Mouse (Mus musculus) hindbrain, postnatal 0 days (tissue): ENCODE measurements around the gene Mark3. TPM values are rescaled to one million over a fixed set of nuclear protein-coding genes. Genes with fewer than 3 reads are reported as not detected.
A peak's percentile ranks its signal among the peaks of the same experiment; 100 is the strongest.

Experiments
- ATAC-seq: fragments of 200-750 bp; cut with Nextera tagmentation; 2 replicates; pipeline ENCODE4 v1.8.0; 2017; ENCODE audit warnings: mild to moderate bottlenecking, moderate TSS enrichment, moderate library complexity
- DNase-seq: peaks from one replicate; pipeline ENCODE4 v3.0.0-alpha.2; 2015; ENCODE audit warnings: low spot score
- H3K27ac ChIP-seq: fragments of 300-500 bp; sonication (generic); 2 replicates; pipeline ENCODE4 v1.5.1; 2014; ENCODE audit warnings: mild to moderate bottlenecking
- H3K27me3 ChIP-seq: fragments of 300-500 bp; sonication (generic); 2 replicates; pipeline ENCODE4 v1.6.1; 2014; ENCODE audit warnings: low read length, mixed read lengths; ENCODE audit not compliant: insufficient read depth
- H3K36me3 ChIP-seq: fragments of 300-500 bp; sonication (generic); 2 replicates; pipeline ENCODE4 v1.6.1; 2014; ENCODE audit warnings: low read length, mixed read lengths; ENCODE audit not compliant: insufficient read depth
- H3K4me1 ChIP-seq: fragments of 300-500 bp; sonication (generic); 2 replicates; pipeline ENCODE4 v1.6.1; 2014; ENCODE audit warnings: antibody characterized with exemption, low read length, mixed read lengths; ENCODE audit not compliant: insufficient read depth
- H3K4me2 ChIP-seq: fragments of 300-500 bp; sonication (generic); 2 replicates; pipeline ENCODE4 v1.6.1; 2014; ENCODE audit warnings: low read depth, mild to moderate bottlenecking, low read length, moderate library complexity, mixed read lengths
- H3K4me3 ChIP-seq: fragments of 300-500 bp; sonication (generic); 2 replicates; pipeline ENCODE4 v1.5.1; 2014; ENCODE audit warnings: low read length
- H3K9ac ChIP-seq: fragments of 300-500 bp; sonication (generic); replicated peaks from 2 replicates; pipeline ENCODE4 v1.6.1; 2014; ENCODE audit warnings: mild to moderate bottlenecking, low read length, moderate library complexity, mixed read lengths
- H3K9me3 ChIP-seq: fragments of 300-500 bp; sonication (generic); 2 replicates; pipeline ENCODE4 v1.6.1; 2016; ENCODE audit warnings: low read length, mixed read lengths
- CTCF ChIP-seq: IDR thresholded peaks from 2 replicates; pipeline ENCODE4 v1.5.1; 2016; ENCODE audit warnings: antibody characterized with exemption, control low read depth, low read depth
- WGBS: fragments of 180-500 bp; shearing (Covaris S2); extraction: QIAGEN DNeasy Blood & Tissue Kit; methylation state at CpG from one replicate; pipeline ENCODE4 v1.1.7; 2014; 5-methylcytosine and 5-hydroxymethylcytosine counted together
- polyA plus RNA-seq: library from polyadenylated mRNA; unstranded; fragments of >200 nt; fragmentation: Nextera tagmentation; extraction: Ambion mirVana; gene quantifications from 2 replicates; pipeline ENCODE4 v1.2.1, GENCODE M21; 2015
- total RNA-seq: library from RNA; depleted of rRNA; stranded (reverse); fragments of >200 nt; gene quantifications from 2 replicates; pipeline ENCODE4 v1.2.3, GENCODE M21; 2014

Mark3 gene
- total and polyA plus RNA-seq, 2 experiments from 2014 or later: 41.0 to 116 TPM

DNA sequence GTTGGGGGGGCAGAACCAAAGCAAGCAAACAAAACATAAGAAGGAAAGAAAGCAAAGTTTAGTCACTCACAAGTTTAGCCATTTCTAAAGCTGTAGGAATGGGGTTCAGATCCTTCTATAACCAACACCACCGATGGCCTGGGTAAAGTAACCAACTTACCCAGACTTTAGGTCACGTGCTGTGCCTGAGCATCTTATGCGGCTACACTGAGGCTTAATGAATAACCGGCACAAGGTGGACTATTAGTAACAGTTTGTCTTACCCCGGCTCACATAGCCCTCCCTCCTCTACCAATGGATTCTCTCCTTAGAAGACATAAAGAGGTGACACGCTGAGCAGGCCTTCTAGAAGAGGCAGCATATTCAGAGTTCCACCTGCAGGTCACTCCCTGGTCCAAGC lies 1.0 kb upstream of the Mark3 start:
- H3K4me2 ChIP-seq: peak overlapping the region; percentile 84
- H3K27ac ChIP-seq: peak overlapping the region; percentile 99
- H3K9me3 ChIP-seq: no peaks in the 10 kb centered on the region
- H3K36me3 ChIP-seq: no peaks in the 10 kb centered on the region
- no peak for ATAC-seq
- H3K4me1 ChIP-seq: peaks cover 20% of the 10 kb centered on the region
- TF ChIP-seq CTCF: no peak
- no peak for DNase-seq
- H3K9ac ChIP-seq: peak overlapping the region; percentile 100
- no peaks in the 10 kb centered on the region for H3K27me3 ChIP-seq
- H3K4me3 ChIP-seq: peak overlapping the region; percentile 100
- 29% methylated on average over 6 of the region's 6 CpGs for WGBS

DNA sequence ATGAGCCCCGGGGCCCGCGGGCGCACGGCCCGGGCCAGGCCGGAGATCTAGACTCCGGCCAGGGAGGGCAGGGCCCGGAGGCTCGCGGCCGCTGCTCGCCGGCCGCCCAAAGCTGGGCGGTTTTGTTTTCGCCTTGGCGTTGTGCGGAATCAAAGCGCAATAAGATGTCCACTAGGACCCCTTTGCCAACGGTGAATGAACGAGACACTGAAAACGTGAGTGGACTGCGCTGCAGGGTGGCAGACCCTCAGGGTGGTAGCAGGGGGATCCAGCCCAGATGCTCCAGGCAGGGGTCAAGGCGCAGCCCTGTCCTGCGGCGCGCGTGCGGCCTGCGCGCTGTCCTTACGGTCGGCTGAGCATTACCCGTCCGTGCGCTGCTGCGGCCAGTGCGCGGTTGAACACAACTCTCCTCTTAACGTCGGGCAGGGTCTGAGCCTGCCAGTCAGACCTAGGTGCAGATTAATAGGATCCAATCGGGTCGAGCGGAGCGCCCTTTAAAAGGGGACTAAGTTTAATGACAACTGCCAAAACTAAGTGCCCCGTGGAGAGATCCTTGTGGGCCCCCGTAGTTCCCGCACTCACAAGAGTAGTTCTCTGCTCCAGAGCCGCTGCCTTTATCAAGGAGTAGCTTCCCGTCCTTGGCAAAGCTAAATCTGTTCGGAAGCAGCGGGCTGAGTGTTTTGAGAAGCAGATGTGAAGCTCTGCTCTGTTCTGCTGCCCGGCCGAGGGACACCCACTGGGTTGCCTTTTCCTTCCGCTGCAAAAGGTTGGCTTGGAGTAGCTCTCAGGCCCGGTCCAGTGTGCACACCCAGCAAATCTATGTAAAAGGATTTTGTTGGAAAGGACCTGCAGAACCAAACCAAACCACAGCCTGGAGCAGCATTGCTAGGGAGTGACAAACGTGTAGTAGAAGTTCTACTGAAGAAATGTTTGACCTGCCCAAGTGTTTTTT lies 840 bp downstream of the Mark3 start:
- Histone ChIP-seq H3K9me3 (no peaks in the 10 kb centered on the region), H3K36me3 (no peaks in the 10 kb centered on the region), H3K27ac (peak overlapping the region; percentile 99), H3K4me1 (peaks cover 20% of the 10 kb centered on the region), H3K27me3 (no peaks in the 10 kb centered on the region), H3K9ac (peak overlapping the region; percentile 100), H3K4me3 (peak overlapping the region; percentile 100), H3K4me2 (peak overlapping the region; percentile 84)
- peak; percentile 41 for ATAC-seq
- TF ChIP-seq CTCF: no peak
- DNase-seq: peak; percentile 62
- WGBS: under 1% methylated on average over 56 of the region's 58 CpGs

DNA sequence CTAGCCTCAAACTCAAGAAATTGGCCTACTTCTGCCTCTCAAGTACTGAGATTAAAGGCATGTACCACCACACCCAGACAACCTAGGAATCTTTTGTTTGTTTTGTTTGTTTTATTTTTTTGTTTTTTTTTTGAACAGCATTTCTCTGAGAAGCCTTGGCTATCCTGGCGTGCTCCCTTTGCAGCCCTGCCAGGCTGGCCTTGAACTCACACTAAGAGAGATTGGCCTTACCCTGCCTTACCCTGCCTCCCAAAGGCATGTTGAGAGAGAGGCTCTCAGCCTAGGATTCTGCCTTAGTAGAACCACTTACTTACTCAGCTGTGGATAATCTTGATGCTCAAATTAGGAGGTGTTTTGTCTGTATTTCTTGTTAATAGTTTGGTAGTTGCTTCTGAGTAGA lies 8.7 kb downstream of the Mark3 start:
- H3K4me2 ChIP-seq: no peak overlapping the region
- TF ChIP-seq CTCF: no peak
- no peaks in the 10 kb centered on the region for H3K4me1 ChIP-seq
- no peaks in the 10 kb centered on the region for H3K36me3 ChIP-seq
- H3K9me3 ChIP-seq: no peaks in the 10 kb centered on the region
- no peak overlapping the region for H3K4me3 ChIP-seq
- no peak for DNase-seq
- H3K27ac ChIP-seq: no peak overlapping the region
- ATAC-seq: no peak
- no peaks in the 10 kb centered on the region for H3K27me3 ChIP-seq
- no peak overlapping the region for H3K9ac ChIP-seq
- WGBS: 84% methylated on average over 1 of the region's 1 CpGs

DNA sequence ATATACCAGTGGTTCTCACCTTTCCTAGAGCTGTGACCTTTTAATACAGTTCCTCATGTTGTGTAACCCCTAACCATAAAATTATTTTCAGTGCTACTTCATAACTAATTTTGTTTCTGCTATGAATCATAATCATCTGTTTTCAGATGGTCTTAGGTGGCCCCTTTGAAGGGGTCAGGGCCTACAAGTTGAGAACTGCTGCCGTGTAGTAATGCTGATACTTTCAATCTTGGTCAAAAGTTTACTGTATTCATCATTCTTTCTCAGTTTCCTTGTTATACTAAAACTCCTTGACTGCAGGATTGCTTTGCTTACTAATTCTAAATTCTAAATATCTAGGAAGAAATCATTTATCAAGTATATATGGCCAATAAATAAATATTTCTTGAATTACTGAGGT lies 10.1 kb downstream of the Mark3 start:
- 70% methylated on average over 1 of the region's 1 CpGs for WGBS
- DNase-seq (no peak), ATAC-seq (no peak)
- Histone ChIP-seq H3K9me3 (no peaks in the 10 kb centered on the region), H3K4me1 (no peaks in the 10 kb centered on the region), H3K36me3 (no peaks in the 10 kb centered on the region), H3K27me3 (no peaks in the 10 kb centered on the region), H3K27ac (no peak overlapping the region), H3K9ac (no peak overlapping the region), H3K4me3 (no peak overlapping the region), H3K4me2 (no peak overlapping the region)
- no peak for TF ChIP-seq CTCF

DNA sequence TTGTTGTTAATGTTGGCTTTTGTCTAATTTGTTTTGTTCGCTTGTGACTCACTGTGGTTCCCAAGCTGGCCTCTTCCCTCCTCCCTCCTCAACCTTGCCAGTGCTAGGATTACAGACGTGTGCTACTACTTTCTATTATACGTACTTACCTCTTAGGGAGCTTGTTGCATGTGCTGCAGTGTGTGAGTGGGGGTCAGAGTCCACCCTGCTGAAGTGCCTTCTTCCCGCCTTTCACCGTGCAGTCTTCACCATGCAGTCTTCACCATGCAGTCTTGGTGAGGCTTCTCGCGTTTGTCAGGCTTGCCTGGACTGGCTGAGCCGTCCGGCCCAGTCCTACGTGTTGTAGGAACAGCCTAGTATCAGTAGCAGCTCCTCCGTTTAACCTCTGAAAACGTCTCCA lies 12.9 kb downstream of the Mark3 start:
- H3K4me1 ChIP-seq: no peaks in the 10 kb centered on the region
- no peak for TF ChIP-seq CTCF
- no peak overlapping the region for H3K4me2 ChIP-seq
- H3K9me3 ChIP-seq: no peaks in the 10 kb centered on the region
- no peak overlapping the region for H3K4me3 ChIP-seq
- no peaks in the 10 kb centered on the region for H3K27me3 ChIP-seq
- H3K27ac ChIP-seq: no peak overlapping the region
- ATAC-seq (no peak), DNase-seq (no peak)
- WGBS: 87% methylated on average over 12 of the region's 12 CpGs
- H3K36me3 ChIP-seq: no peaks in the 10 kb centered on the region
- no peak overlapping the region for H3K9ac ChIP-seq

DNA sequence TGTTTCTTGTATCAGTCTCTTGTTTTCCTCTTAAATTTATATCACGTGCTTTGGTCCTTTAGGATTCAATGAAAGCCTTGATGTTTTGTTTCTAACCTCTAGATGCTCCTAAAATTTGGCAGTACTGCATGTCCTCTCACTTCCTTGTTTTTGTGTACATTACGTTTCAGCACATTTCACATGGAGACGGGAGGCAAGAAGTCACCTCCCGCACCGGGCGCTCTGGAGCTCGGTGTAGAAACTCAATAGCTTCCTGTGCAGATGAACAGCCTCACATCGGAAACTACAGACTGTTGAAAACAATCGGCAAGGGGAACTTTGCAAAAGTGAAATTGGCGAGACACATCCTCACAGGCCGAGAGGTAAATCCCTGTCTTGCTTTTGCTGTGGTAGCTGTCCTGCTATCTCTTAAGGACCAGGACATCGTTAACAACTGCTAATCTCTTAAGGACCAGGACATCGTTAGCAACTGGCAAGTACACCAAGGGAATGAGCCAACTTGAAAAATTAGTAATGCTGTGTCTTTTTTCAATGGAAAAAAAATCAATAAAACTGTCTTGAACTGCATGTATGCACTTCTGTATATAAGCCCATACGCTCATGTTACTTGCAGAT lies 18.2 kb downstream of the Mark3 start:
- TF ChIP-seq CTCF: no peak
- Histone ChIP-seq H3K9ac (no peak overlapping the region), H3K4me3 (no peak overlapping the region), H3K9me3 (no peaks in the 10 kb centered on the region), H3K36me3 (peaks cover 18% of the 10 kb centered on the region; the same call in 1 of the 2 replicates), H3K27ac (peak overlapping the region; percentile 16; the same call in 1 of the 2 replicates), H3K4me2 (no peak overlapping the region), H3K4me1 (no peaks in the 10 kb centered on the region), H3K27me3 (no peaks in the 10 kb centered on the region)
- 77% methylated on average over 14 of the region's 14 CpGs for WGBS
- DNase-seq (peak; percentile 9), ATAC-seq (no peak)
